Mouse (Mus musculus) kidney, postnatal 14 days (tissue): ENCODE data around the gene Cyb5d1.
A peak's percentile ranks its signal among the peaks of the same experiment; 100 is the strongest.

Source experiments
- DNase-seq: peaks from one replicate; pipeline ENCODE4 v3.0.0; 2022; ENCODE audit warnings: mixed read lengths

Gene Cyb5d1

DNA sequence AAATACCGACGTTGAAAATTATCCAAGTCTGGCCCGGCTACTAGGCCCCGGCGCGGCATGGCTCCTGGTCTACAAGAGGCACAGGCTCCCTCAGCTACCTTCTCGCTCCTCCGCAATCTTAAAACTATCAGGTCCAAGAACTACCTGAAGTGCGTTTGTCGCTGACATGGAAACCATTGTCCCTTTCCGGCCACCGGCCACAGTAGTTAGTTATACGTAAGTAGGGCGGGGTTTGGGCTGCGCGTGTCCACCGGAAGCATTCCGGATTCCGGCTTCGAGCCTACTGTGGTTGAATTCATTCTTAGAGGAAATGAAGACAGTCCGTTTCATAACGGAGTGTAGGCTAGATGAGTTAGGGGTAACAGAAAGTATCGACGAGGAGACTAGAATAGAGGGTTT lies at the start of gene Cyb5d1, which contains the start of gene Naa38:
Gene Cyb5d1 (minus strand): TSS at position 397 of the 399 bp plus-strand sequence.
Gene Naa38 (plus strand): TSS at position 253 of the 399 bp plus-strand sequence.
- peak; percentile 95 for DNase-seq

DNA sequence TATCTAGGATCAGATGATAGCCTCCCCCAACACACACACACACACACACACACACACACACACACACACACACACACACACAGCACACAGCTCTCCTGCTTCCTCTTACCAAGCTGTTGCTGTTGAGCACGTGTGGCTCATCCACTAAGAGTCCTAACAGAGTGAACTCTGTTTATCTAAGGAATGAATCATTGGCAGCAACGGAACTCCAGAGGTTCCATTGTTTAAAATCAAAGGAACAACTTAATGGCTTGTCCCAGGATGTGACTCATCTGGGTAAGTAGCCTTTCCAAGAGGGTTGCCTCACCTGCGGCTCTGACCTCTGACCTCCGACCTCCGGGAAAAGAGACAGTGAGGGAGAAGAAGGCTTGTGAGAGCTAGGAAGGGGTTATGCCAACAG lies 47.9 kb upstream of the Cyb5d1 start:
- peak; percentile 33 for DNase-seq

DNA sequence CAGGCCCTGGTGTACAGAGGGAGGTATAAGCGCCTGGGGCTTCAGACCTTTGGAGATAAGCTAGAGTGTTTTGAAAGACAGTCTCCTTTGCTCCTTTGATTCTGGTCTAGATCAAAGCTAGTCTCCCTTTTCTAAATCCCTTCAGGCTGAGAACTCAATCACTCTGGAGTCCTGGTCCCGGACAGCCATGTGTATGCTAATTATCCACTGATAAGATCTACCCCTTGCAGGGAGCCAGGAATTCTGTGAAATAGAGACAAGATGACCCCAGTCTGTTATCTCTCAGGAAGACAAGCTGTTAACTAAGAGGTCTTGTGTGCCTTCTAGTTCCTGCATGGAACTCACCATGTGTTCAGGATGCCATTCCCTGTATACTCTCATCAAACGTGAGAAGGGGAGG lies 41.9 kb upstream of the Cyb5d1 start:
- DNase-seq = no peak

DNA sequence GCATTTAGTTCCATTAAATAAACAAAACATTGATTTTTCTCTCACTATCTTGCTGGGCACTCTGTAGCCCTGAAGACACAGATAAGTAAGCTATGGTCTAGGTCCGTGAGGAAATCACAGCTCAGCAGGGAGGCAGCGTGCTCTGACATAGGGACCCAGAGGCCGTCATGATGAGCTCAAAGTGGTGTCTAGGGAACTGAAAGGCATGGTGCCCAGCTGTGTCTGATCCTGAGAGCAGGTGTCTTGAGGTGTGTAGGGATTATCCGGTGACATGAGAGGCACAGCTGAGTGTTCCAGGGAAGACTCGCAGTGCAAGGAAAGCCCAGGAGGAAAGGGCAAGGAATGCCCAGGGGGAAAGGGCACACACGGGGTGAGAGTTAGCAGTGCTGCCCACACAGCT lies 37.8 kb upstream of the Cyb5d1 start:
- DNase-seq = no peak

DNA sequence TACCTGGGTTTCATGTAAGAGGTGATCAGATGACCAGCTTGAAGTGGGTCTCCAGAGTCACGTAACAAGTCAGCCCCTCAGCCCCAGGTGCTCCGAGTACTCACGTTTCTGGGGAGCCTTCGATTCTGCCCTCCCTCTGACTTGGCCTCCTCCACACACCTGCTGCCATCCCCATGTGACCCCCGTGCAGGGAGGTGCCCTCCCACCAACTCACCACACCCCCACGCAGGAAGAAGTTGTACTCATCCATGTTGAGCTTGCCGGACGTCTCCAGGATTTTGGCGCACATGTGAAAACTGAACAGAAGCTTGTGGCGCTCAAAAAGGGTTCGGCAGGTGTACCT lies 37.2 kb upstream of the Cyb5d1 start:
- DNase-seq = no peak

DNA sequence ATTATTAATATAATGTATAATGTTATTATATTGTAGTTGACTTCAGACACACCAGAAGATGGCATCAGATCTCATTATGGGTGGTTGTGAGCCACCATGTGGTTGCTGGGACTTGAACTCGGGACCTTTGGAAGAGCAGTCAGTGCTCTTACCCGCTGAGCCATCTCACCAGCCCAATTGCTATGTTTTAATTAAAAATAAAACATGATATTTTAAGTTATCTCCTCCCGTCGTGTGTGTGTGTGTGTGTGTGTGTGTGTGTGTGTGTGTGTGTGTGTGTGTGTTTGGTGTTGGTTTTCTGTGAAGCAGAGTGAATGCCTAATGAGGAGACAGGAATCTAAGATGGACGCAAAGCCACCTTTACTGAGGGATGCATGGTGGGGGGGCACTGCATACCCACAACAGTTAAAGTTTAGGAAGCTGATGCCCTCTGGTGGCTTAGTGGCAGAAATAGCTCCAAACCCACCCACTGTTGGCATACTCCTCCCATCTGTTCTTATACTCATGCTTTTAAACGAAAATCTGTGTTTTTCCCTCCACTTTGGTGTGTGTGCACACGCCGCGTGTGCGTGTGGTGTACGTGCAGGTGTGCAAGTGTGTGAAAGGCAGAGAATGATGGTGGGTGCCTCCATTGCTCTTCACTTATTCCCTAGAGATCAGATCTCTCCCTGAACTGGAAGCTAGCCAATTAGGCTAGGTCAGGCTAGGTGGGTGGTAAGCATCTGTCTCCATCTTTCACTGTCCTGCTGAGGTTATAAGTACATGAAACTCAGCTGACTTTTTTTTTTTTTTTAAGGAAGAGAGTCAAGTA lies 36.6 kb upstream of the Cyb5d1 start:
- peak; percentile 90 for DNase-seq

DNA sequence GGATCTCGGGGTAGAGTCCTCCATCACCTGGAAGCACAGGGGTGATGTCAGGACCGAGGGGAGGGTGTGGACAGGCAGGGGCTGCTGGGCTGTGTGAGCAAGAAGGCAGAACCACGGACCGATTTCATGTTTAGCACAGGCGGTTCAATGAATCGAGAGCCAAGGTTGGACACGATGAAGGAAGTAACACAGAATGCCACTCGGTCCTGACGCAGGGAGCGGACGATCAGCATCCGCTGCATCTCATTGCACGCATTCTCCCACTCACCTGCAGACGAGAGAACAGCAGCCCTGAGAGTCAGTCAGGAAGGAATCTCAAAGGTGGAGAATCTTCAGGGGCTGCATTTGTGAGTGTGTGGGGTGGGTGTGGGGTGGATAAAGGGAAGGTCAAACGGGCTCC lies 35.2 kb upstream of the Cyb5d1 start:
- no peak for DNase-seq

DNA sequence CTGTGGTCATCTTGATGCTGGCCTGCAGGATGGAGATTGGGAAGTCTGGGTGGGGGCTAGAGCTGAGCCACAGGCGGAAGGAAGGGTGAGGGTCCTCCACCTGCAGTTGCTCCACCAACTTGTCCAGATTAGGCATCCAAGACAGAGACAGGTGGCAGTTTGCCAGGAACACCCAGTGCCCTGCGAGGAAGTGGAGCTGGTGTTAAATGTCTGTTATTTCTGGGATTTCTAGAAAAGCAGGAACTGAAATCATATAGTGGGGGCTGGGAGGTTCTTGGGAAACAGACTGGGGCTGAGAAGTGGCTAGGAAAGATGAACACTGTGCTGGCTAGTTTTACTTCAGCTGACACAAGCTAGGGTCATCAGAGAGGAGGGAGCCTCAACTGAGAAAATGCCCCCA lies 33.9 kb upstream of the Cyb5d1 start:
- DNase-seq = peak; percentile 38

DNA sequence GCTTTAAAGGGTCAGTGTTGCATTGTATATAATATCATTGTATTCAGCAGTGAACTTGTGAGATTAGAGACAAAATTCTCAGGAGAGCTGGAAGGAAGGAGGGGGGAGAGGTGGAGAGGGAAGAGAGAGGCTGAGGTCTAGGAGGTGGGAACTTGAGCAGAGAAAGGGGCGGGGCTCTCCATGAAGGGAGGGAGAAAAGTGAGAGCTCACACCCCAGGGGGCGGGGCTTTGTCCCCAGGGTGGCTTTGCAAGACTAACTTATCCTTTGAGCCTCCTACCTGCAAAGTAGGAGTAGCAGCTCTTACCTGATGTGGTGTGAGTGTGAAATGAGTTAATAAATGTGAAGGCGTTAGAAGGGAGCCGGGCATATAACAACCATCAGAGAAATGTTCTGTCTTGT lies 33.3 kb upstream of the Cyb5d1 start:
- peak; percentile 84 for DNase-seq

DNA sequence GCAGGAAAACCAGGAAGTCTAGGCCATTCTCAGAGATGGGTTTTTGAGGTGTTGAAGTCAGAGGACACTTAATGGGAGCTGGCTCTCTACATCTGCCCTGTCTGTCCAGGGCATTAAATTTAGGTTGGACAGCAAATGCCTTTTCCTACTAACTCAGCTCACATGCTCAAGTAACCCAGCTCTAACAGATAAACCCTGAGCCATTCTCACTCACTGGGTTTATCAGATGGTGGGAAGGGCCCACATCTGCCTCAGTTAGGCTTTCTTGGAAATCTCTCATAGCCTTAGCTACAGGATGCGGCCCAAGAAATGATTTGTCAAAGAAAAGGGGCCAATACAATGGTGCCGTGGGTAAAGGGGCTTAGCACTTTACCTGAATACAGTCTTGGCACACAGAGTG lies 30.8 kb upstream of the Cyb5d1 start:
- DNase-seq = no peak

DNA sequence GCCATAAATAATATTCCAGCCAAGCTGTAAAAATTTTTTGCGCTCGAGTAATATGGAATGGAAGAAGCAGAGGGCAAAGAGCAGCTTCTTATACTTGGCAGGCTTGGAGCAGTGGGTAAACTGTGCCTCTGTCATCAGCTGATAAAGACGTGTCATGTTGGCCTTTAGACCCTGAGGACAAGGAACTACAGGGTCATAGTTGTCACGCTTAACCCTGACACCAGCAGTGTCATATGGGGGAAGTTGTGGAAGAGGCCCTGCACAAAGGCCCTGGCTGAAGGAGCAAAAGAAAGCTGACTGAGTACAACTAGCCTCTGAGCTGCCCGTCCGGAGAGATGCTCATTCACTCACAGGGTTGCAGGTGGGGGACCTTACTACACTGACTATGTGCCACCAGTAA lies 28.5 kb upstream of the Cyb5d1 start:
- DNase-seq = no peak

DNA sequence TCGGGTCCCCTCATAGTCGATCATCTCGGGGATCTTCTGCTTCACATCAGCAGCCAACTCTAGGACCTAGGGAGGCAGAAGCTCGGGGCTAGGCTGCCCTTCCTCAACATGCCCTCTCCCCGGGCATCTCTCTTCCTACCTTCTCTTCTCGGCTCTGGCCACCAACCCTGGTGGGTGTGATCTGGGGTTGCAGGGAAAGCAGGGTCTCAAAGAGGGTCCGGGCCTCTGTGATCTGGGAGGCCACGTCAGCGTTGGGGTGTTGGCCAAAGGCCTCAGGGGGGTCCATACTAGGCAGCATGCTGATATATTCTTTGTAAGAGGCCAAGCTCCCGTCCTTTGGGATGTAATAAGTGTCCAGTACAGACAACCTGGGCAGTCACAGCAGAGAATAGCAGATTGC lies 27.4 kb upstream of the Cyb5d1 start:
- DNase-seq = no peak

DNA sequence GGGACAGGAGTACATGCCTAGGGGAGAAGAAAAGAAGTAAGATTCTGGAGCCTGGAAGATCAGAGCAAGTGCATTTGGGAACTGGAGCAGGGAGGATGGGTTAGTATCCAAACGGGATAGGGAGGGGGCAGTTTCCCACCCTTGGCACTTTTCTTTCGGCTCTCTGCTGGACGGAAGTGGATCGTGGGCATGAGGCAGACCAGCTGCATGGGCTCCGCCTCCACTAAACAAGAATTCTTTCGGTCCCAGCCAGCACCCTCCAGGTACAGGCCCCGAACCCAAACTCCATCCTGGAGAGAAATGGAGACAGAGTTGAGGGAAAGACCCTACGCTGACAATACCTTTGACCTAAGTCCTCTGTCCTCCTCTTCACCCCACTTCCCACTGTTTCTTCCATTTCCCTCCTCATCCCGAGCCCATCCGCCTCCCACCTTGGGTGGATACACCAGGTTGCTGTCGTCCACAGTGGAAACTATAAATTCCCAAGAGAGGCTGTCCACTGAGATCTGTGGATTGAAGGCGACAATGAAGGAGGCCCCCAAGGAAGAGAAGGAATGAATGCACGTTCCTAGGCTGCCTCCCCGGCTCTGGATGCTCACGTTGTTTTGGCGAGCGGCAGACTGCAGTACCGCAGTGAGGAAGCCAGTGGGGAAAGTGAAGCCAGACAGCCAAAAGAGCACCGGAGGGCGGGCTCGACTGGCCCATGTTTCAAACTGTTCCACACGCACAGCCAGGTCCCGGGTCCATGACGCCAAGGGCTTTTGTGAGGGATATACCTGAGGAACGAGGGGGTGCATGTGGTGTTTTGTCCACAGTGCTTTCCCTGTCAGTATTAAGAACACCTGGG lies 25.9 kb upstream of the Cyb5d1 start:
- DNase-seq = no peak

DNA sequence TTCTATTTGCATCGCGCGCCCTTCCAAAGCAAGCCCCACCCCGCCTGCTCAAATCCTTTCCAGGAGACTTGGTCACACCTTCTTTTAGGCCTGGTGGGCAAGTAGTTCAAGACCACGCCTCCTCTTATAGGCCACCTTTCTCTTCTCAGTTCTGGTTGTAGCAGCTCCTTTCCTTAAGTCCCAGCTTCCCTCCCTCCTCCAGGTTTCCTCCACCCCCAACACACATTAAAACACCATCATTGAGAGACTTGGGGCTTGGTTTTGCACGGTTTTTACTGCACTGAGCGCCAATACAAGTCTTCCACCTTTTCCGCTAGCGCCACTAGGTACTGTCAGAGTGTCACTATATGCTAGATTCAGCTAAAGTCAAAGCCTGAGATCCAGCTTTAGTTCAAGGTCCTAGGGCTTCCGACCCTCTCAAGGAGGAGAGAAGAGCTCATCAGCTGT lies 25.1 kb upstream of the Cyb5d1 start:
- DNase-seq = no peak

DNA sequence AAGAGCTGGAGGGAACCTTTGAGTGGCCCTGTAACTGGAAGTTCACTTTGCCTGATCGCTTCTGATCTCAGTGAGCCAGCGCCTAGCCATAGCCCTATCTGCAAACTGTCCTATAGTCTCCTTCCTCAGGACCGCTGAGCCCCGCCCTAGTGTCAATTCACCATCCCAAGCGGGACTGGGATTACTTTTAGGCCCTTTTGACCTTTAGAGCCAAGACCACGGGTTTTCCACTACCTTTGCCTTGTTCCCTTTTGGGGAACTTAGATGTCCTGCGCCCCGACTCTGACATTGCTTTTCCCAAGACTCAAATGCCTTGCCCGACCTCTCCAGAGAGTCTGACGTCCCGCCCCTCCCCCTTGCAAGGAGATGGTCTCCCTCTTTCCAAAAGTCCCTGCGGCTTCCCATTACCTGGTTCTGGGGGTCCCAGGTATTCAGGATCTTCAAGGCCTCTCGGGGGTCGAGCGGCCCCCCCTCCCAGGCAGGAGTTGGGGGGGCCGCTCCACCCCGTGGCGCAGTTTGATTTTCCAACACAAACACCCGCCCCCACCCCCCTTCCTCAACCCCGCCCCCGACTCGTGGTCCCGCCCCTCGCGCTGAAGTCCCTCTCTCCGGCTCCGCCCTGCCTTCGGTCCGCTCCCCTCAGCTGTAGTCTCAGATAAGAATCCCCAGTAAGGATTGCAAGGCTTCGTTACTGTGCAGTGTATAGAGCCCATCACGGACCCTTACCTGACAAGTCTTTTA lies 24.6 kb upstream of the Cyb5d1 start:
- peak; percentile 79 for DNase-seq

DNA sequence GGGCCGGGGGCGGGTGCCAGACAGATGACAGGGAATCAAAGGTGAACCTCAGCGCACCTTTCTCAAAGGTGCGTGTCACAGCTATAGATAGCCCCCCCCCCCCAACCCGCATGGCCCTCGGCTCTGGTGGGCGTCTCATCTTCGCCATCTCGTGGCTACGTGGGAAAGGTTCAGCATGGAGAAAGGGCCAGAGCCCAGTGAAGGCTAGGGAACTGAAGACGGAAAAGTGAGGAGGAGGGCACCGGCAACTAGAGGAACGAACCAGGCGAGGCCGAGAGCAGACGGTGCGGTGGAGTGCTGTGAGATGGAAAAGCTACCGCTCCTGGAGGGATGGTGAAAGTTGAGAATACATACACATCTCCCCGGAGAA lies 24.0 kb upstream of the Cyb5d1 start:
- peak; percentile 63 for DNase-seq

DNA sequence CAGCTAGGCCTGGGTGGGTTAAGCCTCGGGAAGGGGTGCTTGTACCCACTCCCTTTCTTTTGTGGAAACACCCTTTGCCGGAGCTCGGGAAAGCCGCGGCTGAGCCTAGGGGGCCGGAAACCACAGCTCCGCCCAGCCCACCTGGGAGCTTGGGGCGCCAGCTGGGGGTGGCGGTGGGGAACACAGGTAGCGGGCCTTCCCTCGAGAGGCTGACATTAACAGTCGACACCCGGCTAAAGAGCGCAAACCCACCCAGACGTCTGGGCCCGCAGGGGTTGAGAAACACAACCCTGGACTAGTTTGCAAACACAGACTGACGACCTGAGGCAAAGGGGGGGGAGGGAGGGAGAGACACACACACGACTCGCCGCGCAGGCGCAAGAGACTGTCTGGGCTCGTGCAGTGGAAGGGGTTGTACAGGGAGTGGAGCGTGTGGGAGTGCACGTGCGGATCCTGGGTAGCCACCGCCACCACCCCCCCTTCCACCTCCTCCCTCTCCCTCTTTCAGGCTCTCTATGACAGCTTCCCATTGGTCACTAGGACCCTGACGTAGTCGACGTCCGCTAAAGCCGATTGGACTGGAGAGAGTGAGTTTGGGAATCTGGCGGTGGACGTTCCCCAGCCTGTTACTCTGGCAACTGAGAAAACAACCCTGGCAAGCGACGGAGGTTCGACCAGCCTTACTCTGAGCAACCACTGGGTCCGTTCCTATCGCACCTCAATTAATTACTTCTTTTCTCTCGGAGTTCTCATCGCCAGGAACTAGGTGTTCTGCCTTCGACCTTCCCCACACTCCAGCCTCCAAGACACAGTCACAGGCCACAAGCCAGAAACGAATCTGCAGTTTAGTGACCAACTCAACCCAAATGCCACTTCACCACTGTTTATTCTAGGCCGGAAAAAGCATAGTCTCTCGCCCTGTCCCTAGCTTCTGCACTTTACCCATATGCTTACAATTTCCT lies 23.3 kb upstream of the Cyb5d1 start:
- DNase-seq = peak; percentile 97

DNA sequence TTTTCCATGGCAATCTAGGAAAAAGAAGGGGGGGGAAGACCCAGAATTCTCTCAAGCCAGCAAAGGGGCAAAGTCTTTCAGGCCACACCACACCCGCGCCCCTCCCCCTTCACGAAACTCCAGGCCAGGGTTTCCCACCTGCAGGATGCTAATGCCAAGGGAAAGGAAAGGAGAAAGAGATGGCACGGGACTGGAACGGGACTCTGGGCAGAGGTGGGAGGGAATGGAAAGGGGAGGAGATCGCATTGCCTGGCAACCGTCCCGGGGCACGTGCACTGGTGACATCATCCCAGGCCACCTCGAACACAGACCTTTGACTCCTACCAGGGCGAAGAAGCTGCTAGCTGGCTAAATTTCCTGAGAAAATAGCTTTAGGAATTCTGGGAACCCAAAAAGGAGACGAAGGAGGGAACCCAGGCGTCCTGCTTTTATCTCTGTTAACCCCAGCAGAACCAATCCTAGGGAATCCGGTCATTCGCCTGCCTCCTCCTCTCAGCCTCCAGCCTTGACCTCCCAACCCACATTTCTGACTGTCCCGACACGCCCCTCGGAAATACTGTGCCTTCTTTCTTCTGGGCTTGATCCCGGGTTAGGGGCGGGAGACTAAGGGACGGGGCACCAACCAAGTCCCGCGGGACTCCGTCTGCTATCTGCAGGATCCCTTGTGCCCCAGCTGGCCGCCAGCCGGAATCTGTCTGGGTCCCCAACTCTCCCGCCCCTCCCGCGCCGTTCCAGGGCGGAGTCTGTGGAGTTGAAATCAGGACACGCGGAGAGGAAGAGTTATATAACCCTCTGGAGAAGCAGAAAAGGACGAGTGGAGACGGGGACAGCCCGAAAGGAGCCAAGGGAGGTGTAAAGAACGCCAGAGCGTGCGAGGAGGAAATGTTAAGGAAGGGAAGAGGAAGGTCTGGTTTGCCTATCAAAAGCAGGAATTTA lies 22.3 kb upstream of the Cyb5d1 start:
- DNase-seq = peak; percentile 98

DNA sequence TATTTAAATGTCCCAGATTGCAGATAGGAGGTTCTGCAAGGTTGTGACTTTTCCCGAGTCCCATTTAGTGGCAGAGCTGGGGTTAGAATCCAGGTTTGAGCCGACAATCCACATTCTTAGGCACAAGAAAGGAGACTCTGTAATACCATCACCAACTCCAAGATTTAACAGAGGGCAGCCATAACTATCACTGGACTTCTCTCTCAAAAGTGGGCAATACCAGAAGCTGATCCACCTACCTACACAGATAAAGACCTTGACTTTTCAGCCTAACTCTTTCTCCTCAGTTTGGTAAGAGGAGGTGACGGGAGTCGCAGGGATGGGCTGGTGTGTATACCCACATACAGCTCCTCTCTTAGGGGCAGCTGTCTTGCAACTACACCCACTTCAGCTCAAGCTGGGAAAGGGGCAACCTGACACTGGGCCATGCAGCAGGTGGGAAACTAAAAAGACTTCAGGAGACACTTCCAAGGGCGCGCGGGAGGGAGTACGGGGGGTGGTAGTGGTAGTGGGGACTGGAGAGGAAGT lies 21.6 kb upstream of the Cyb5d1 start:
- DNase-seq = no peak

DNA sequence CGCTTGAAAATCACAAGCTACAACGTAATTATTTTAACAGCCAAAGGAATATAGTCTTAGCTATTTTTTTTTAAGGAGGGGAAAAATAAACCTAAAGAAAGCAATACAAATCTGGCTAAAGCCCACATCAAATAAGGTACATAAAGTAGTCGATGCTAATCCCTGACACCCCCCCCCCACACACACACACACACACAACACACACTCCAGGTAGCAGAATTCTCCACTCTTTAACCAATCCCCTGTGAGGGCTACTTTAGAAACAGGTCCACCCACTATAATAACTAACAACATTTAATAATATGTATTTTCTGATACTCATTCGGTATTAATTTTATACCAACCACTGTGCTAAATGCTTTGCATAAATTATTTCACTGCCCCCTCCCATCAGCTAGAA lies 21.1 kb upstream of the Cyb5d1 start:
- no peak for DNase-seq
